Mouse (Mus musculus) neural tube, embryonic 15.5 days (tissue): ENCODE measurements around the gene Homer2. TPM values are rescaled to one million over a fixed set of nuclear protein-coding genes. Genes with fewer than 3 reads are reported as not detected.

Experiments
- ATAC-seq: fragments of 200-750 bp; cut with Nextera tagmentation; 2 replicates; pipeline ENCODE4 v1.8.0; 2017; ENCODE audit warnings: mild to moderate bottlenecking, moderate TSS enrichment, moderate library complexity; ENCODE audit not compliant: low FRiP score
- H3K27ac ChIP-seq: fragments of 300-500 bp; sonication (generic); replicated peaks from 2 replicates; pipeline ENCODE4 v1.5.1; 2015; ENCODE audit warnings: mild to moderate bottlenecking, inconsistent platforms
- H3K27me3 ChIP-seq: fragments of 300-500 bp; sonication (generic); replicated peaks from 2 replicates; pipeline ENCODE4 v1.6.1; 2015; ENCODE audit warnings: inconsistent platforms
- H3K36me3 ChIP-seq: fragments of 300-500 bp; sonication (generic); 2 replicates; pipeline ENCODE4 v1.6.1; 2015; ENCODE audit warnings: inconsistent platforms
- H3K4me1 ChIP-seq: fragments of 300-500 bp; sonication (generic); 2 replicates; pipeline ENCODE4 v1.6.1; 2015; ENCODE audit warnings: inconsistent platforms
- H3K4me2 ChIP-seq: fragments of 300-500 bp; sonication (generic); 2 replicates; pipeline ENCODE4 v1.6.1; 2015; ENCODE audit warnings: inconsistent platforms, mild to moderate bottlenecking, moderate library complexity
- H3K4me3 ChIP-seq: fragments of 300-500 bp; sonication (generic); replicated peaks from 2 replicates; pipeline ENCODE4 v1.5.1; 2015; ENCODE audit warnings: mild to moderate bottlenecking, inconsistent platforms
- H3K9ac ChIP-seq: fragments of 300-500 bp; sonication (generic); replicated peaks from 2 replicates; pipeline ENCODE4 v1.6.1; 2015; ENCODE audit warnings: mild to moderate bottlenecking, inconsistent platforms
- H3K9me3 ChIP-seq: fragments of 300-500 bp; sonication (generic); replicated peaks from 2 replicates; pipeline ENCODE4 v1.6.1; 2016; ENCODE audit warnings: inconsistent platforms
- WGBS: fragments of 180-500 bp; shearing (Covaris S2); methylation state at CpG from one replicate; pipeline ENCODE4 v1.1.7; 2015; ENCODE audit warnings: mixed read lengths; 5-methylcytosine and 5-hydroxymethylcytosine counted together
- polyA plus RNA-seq: library from polyadenylated mRNA; unstranded; fragments of >200 nt; fragmentation: Nextera tagmentation; extraction: Ambion mirVana; gene quantifications from 2 replicates; pipeline ENCODE4 v1.2.1, GENCODE M21; 2015

Homer2 gene
- polyA plus RNA-seq, 1 experiment from 2014 or later, result 30.1 TPM

DNA sequence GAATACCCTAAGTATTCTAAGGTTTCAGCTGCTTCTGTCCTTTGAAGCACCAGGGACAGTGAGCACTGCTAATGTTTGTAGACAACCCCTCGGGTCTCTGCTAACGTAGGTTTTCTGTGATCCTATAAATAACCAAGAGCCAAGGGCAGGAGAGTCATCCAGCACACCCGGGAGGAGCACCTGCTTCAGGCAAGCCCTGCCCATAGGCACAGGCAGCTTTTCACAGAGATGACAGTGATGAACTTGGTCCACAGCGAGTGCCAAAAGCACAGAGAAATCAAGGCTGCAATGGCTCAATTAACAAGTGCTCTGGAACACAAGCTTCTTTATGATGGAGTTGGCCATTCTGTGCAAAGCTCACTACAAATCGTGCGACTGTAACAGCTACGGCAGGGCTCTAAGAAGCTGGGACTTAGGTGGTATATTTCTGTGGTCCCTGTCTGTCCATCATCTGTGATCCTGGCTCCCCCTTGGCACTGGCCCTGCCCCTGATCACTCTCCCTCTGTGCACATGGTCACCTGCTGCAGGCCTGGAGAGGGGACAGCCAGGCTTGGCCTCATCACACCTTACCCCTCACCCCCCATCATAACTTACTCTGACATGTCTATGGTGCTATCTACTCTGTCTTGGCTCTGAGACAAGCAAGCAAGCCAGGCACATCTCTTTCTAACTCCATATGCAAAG is 62.6 kb downstream of the Homer2 start:
- Histone ChIP-seq H3K4me3 (no peak overlapping the region), H3K4me1 (peaks cover 23% of the 10 kb centered on the region), H3K4me2 (no peak overlapping the region), H3K9me3 (no peaks in the 10 kb centered on the region), H3K9ac (no peak overlapping the region), H3K27ac (no peak overlapping the region), H3K27me3 (no peaks in the 10 kb centered on the region), H3K36me3 (no peaks in the 10 kb centered on the region)
- no peak for ATAC-seq
- WGBS, result 45% methylated on average over 7 of the region's 7 CpGs

DNA sequence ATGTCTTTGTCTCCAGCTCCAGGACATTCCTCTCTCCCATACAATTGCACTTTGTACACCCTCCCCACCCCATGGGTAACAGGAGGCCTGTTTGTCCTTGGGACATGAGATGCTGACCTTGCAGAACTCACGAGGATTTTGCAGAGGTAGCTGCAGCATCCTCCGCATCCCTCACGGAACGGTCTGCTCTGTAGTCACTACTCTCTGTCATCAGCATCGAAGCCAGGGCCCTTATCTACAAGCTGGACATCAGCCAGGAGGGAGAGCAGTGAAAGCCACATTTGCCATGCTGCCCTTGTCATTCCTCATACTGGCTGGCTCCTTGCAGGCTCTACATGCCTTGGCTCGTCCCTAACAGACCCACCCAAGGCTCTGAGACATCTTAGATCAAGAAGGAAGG is 66.2 kb downstream of the Homer2 start:
- ATAC-seq, result 0 out of 2 replicates have a peak, but pooled peaks have one; percentile 15
- H3K36me3 ChIP-seq, result no peaks in the 10 kb centered on the region
- peaks cover 10% of the 10 kb centered on the region for H3K4me1 ChIP-seq
- no peak overlapping the region for H3K27ac ChIP-seq
- WGBS, result 74% methylated on average over 6 of the region's 6 CpGs
- H3K9ac ChIP-seq, result no peak overlapping the region
- no peaks in the 10 kb centered on the region for H3K27me3 ChIP-seq
- no peak overlapping the region for H3K4me3 ChIP-seq
- H3K4me2 ChIP-seq, result no peak overlapping the region
- no peaks in the 10 kb centered on the region for H3K9me3 ChIP-seq

GRCm38 (mm10) chr7:81632586-81632985 is 74.7 kb downstream of the Homer2 start:
- no peak overlapping the region for H3K4me2 ChIP-seq
- no peak overlapping the region for H3K4me3 ChIP-seq
- peaks cover 4% of the 10 kb centered on the region; the same call in 1 of the 2 replicates for H3K36me3 ChIP-seq
- 76% methylated on average over 6 of the region's 6 CpGs for WGBS
- no peak for ATAC-seq
- no peak overlapping the region for H3K9ac ChIP-seq
- H3K9me3 ChIP-seq, result no peaks in the 10 kb centered on the region
- H3K27ac ChIP-seq, result no peak overlapping the region
- H3K27me3 ChIP-seq, result no peaks in the 10 kb centered on the region
- no peaks in the 10 kb centered on the region for H3K4me1 ChIP-seq

DNA sequence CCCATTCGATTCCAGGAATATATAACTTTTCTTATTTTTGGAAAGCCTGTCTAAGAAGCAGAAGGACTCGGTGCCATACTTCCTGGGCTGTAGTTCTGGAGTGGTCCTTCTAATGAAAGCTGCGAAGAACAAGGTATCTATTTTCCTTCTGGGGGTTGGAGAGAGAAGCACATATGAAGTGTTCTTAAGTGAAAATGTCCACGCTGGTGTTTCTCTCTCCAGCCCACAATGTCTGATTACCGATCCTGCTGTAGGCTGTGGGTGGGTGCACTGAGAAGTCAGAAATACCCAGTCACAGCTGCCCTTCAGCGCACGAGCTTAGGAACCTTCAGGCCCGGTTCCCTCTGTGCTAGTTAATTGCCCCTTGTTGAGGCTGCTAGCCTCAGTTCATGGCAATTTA is 76.1 kb downstream of the Homer2 start:
- Histone ChIP-seq H3K4me2 (no peak overlapping the region), H3K9ac (no peak overlapping the region), H3K4me1 (no peaks in the 10 kb centered on the region), H3K9me3 (no peaks in the 10 kb centered on the region), H3K27me3 (no peaks in the 10 kb centered on the region), H3K4me3 (no peak overlapping the region), H3K27ac (no peak overlapping the region), H3K36me3 (peaks cover 4% of the 10 kb centered on the region; the same call in 1 of the 2 replicates)
- 78% methylated on average over 8 of the region's 8 CpGs for WGBS
- no peak for ATAC-seq

DNA sequence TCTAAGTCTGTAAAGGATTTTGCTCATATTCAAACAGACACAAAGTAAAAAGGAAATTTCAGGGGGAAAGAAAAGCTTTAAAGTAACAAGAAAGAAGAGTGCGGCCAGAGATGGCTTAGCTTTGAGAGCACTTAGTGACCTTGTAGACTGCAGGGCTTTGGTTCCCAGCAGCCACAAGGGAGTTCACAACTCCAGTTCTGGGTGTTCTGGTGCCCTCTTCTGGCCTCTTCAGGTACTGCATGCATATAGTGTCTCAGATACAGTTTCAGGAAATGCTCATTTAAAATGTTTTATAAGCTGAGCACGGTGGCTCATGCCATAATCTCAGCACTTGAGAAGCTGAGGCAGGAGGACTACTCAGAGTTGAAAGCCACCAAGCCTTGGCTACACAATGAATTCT is 80.9 kb downstream of the Homer2 start:
- Histone ChIP-seq H3K4me1 (0 out of 2 replicates have a peak, but pooled peaks cover 2% of the 10 kb centered on the region), H3K9ac (no peak overlapping the region), H3K27me3 (no peaks in the 10 kb centered on the region), H3K9me3 (no peaks in the 10 kb centered on the region), H3K27ac (no peak overlapping the region), H3K4me3 (no peak overlapping the region), H3K4me2 (no peak overlapping the region), H3K36me3 (0 out of 2 replicates have a peak, but pooled peaks cover 4% of the 10 kb centered on the region)
- no peak for ATAC-seq
- WGBS, result 82% methylated on average over 2 of the region's 2 CpGs

DNA sequence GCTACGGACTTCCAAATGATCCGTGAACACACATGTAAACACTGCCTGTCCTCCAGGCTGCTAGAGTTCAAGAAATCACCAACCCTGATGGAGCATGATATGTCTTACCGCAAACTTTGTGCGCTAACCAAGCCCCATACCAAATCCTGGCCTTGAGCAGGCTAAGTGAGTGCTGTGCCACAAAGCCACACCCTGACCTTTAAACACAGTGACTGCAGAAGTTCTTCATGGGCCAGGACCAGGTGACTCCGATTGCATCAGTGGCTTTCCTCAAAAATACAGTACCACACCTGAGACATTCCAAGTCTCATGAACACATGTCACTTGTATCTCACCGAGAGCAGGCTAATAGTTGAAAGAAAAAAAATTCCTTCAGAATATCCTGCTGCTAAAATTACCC is 83.6 kb downstream of the Homer2 start:
- ATAC-seq, result no peak
- 77% methylated on average over 6 of the region's 6 CpGs for WGBS
- Histone ChIP-seq H3K36me3 (no peaks in the 10 kb centered on the region), H3K9ac (no peak overlapping the region), H3K9me3 (no peaks in the 10 kb centered on the region), H3K4me3 (no peak overlapping the region), H3K4me1 (0 out of 2 replicates have a peak, but pooled peaks cover 2% of the 10 kb centered on the region), H3K27me3 (no peaks in the 10 kb centered on the region), H3K4me2 (no peak overlapping the region), H3K27ac (no peak overlapping the region)

- Histone ChIP-seq H3K4me1 (0 out of 2 replicates have a peak, but pooled peaks cover 2% of the 10 kb centered on the region), H3K4me3 (no peak overlapping the region), H3K4me2 (no peak overlapping the region), H3K36me3 (no peaks in the 10 kb centered on the region), H3K9me3 (no peaks in the 10 kb centered on the region), H3K27ac (0 out of 2 replicates have a peak overlapping the region, but pooled peaks have one; percentile 28), H3K9ac (no peak overlapping the region), H3K27me3 (no peaks in the 10 kb centered on the region)
- 43% methylated on average over 4 of the region's 4 CpGs for WGBS
- ATAC-seq, result no peak
Measured at GRCm38 (mm10) chr7:81622793-81623192, 84.5 kb downstream of the Homer2 start.

- H3K36me3 ChIP-seq, result 0 out of 2 replicates have a peak, but pooled peaks cover 7% of the 10 kb centered on the region
- no peak overlapping the region for H3K9ac ChIP-seq
- no peak for ATAC-seq
- H3K27ac ChIP-seq, result no peak overlapping the region
- no peaks in the 10 kb centered on the region for H3K4me1 ChIP-seq
- H3K4me2 ChIP-seq, result no peak overlapping the region
- 65% methylated on average over 9 of the region's 9 CpGs for WGBS
- no peaks in the 10 kb centered on the region for H3K27me3 ChIP-seq
- H3K9me3 ChIP-seq, result no peaks in the 10 kb centered on the region
- no peak overlapping the region for H3K4me3 ChIP-seq
Measured at GRCm38 (mm10) chr7:81615031-81615430, 92.3 kb downstream of the Homer2 start.

DNA sequence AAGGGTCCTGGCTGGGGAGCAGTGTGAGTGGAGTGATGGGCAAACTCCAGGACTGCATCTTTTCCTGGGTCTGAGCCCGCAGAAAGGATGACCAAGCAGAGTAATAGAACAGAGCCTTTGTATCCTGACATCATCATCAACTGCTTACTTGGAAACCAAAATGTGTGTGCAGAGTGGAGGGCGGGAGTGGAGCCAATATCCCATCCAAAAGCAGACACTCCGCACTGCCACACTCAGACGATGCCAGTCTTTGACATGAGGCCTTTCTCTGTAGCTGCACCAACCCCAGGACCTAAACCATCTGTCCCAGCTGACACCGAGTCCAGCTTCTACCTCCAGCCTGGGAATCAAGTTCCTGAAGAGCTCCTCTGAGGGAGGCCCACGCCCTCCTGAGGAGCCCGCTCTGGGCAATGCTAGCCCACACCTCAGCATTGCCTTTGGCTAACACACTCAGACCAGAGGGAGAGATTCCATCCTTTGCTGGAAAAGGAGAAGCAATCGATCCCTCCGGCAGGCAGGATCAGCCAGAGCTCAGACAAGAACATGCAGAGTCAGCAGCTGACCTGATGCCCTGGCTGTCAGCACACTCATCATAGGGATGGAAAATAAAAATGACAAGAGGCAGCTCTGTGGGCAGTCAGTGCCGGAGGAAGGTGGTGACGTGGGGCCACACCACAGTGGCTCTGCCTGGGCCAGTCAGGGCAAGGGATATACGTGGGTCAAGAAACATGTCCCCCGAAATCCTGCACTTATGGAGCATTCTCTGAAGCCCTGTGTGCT is 94.3 kb downstream of the Homer2 start:
- Histone ChIP-seq H3K27ac (no peak overlapping the region), H3K27me3 (no peaks in the 10 kb centered on the region), H3K4me2 (no peak overlapping the region), H3K9me3 (no peaks in the 10 kb centered on the region), H3K36me3 (peaks cover 9% of the 10 kb centered on the region; the same call in 1 of the 2 replicates), H3K4me3 (no peak overlapping the region), H3K9ac (no peak overlapping the region), H3K4me1 (no peaks in the 10 kb centered on the region)
- WGBS, result 88% methylated on average over 13 of the region's 13 CpGs
- ATAC-seq, result no peak

GRCm38 (mm10) chr7:81610125-81610524 is 97.2 kb downstream of the Homer2 start:
- Histone ChIP-seq H3K9ac (no peak overlapping the region), H3K27ac (no peak overlapping the region), H3K27me3 (no peaks in the 10 kb centered on the region), H3K4me3 (no peak overlapping the region), H3K4me2 (no peak overlapping the region), H3K4me1 (no peaks in the 10 kb centered on the region), H3K9me3 (no peaks in the 10 kb centered on the region), H3K36me3 (peaks cover 9% of the 10 kb centered on the region; the same call in 1 of the 2 replicates)
- no peak for ATAC-seq
- WGBS, result 66% methylated on average over 18 of the region's 18 CpGs

DNA sequence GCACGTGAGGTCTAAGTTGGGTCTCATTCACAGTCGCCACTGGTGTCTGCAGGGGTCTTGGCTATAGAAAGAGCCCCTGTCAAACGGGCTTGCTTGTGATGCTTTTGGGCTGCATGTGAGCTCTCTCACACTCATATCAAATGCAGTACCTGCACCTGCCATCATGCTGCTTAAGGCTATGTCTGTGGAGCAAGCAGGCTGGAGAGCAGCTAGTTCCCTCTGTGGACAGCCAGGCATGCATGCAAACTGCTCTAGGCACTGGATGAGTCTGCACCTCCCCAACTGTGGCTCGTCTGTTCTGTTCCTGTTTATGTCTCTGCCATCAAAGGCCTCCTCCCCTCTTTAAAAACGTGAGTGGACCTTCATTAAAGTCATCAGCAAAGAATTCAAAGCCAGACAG is 100.9 kb downstream of the Homer2 start:
- 58% methylated on average over 5 of the region's 5 CpGs for WGBS
- no peaks in the 10 kb centered on the region for H3K27me3 ChIP-seq

DNA sequence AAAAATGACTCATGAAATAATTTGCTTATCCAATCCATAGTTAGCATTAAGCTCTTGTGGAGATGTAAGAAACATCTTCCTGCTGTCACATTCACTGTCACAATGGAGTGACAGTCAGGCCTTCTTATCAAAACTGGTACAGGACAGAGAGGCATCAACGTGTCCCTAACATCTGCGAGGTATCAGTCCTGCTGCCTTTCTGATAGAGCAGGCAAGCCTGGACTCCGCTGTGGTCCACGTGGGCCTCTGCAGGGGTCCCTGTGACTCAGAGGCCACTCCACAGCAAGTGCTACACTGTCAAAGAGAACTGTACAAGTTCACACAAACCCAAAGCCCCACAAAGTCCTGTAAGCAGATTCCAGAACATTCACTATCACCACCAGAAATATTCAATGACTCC is 101.8 kb downstream of the Homer2 start:
- Histone ChIP-seq H3K9ac (no peak overlapping the region), H3K4me2 (no peak overlapping the region), H3K36me3 (peaks cover 6% of the 10 kb centered on the region; the same call in 1 of the 2 replicates), H3K4me1 (no peaks in the 10 kb centered on the region), H3K27ac (no peak overlapping the region), H3K27me3 (no peaks in the 10 kb centered on the region), H3K4me3 (no peak overlapping the region), H3K9me3 (no peaks in the 10 kb centered on the region)
- WGBS, result 82% methylated on average over 4 of the region's 4 CpGs
- no peak for ATAC-seq

More for the DNA sequence above, 100.9 kb downstream of the Homer2 start:
- ATAC-seq, result no peak
- H3K4me1 ChIP-seq, result no peaks in the 10 kb centered on the region
- H3K4me3 ChIP-seq, result no peak overlapping the region
- peaks cover 6% of the 10 kb centered on the region; the same call in 1 of the 2 replicates for H3K36me3 ChIP-seq
- no peak overlapping the region for H3K27ac ChIP-seq
- no peaks in the 10 kb centered on the region for H3K9me3 ChIP-seq
- no peak overlapping the region for H3K9ac ChIP-seq
- H3K4me2 ChIP-seq, result no peak overlapping the region
